Mouse (Mus musculus) embryonic fibroblast, embryonic 13.5 days (primary cell): ENCODE measurements around the gene Itgam.

Experiments used
- CTCF ChIP-seq: IDR thresholded peaks from 2 replicates; pipeline ENCODE4 v1.5.1; 2011; ENCODE audit warnings: mild to moderate bottlenecking, control low read depth, low read length, moderate library complexity, borderline replicate concordance; ENCODE audit not compliant: insufficient read depth
- POLR2A ChIP-seq: IDR thresholded peaks from 2 replicates; pipeline ENCODE4 v1.6.1; 2011; ENCODE audit warnings: low read depth, mild to moderate bottlenecking, control low read depth, low read length, moderate library complexity

DNA sequence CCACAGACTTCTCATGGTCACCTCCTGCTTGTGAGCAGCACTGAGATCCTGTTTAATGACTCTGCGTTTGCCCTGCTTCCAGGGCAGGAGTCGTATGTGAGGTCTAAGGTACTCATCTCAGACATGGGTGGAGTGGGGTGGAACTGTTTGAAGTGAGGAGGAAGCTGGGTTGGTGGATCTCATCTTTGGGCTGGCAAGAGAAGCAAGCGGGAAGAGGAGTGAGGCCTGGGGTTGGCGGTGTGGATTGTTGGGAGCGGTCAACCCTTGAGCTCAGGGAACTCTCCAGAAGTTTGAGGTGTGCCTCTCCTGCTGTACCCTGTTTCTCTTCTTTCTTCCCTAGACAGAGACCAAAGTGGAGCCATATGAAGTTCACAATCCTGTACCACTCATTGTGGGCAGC is 54.0 kb downstream of the Itgam start:
- no peak for TF ChIP-seq CTCF
- no peak for TF ChIP-seq POLR2A
